Mouse (Mus musculus) intestine, embryonic 14.5 days (tissue): ENCODE results near the gene Klhl31. TPM values are rescaled to one million over a fixed set of nuclear protein-coding genes. Genes with fewer than 3 reads are reported as not detected.

ENCODE experiments used
- ATAC-seq: fragments of 200-750 bp; cut with Nextera tagmentation; replicated peaks from 2 replicates; pipeline ENCODE4 v1.8.0; 2017; ENCODE audit warnings: low read depth, moderate number of reproducible peaks, moderate TSS enrichment, moderate library complexity; ENCODE audit not compliant: low FRiP score, low TSS enrichment
- DNase-seq: peaks from one replicate; pipeline ENCODE4 v3.0.0-alpha.2; 2018; ENCODE audit warnings: low spot score
- H3K27ac ChIP-seq: fragments of 300-500 bp; sonication (generic); 2 replicates; pipeline ENCODE4 v1.5.1; 2014; ENCODE audit warnings: low read depth, mild to moderate bottlenecking, control low read depth
- H3K27me3 ChIP-seq: fragments of 300-500 bp; sonication (generic); replicated peaks from 2 replicates; pipeline ENCODE4 v1.6.1; 2014; ENCODE audit warnings: low read length, control low read depth; ENCODE audit not compliant: control insufficient read depth, insufficient read depth
- H3K36me3 ChIP-seq: fragments of 300-500 bp; sonication (generic); 2 replicates; pipeline ENCODE4 v1.6.1; 2014; ENCODE audit warnings: low read length, control low read depth; ENCODE audit not compliant: control insufficient read depth, insufficient read depth
- H3K4me1 ChIP-seq: fragments of 300-500 bp; sonication (generic); replicated peaks from 2 replicates; pipeline ENCODE4 v1.6.1; 2014; ENCODE audit warnings: low read length, control low read depth, mixed read lengths; ENCODE audit not compliant: control insufficient read depth, insufficient read depth
- H3K4me2 ChIP-seq: fragments of 300-500 bp; sonication (generic); 2 replicates; pipeline ENCODE4 v1.6.1; 2014; ENCODE audit warnings: low read length
- H3K4me3 ChIP-seq: fragments of 300-500 bp; sonication (generic); 2 replicates; pipeline ENCODE4 v1.5.1; 2014; ENCODE audit warnings: low read depth, low read length, control low read depth, mixed read lengths
- H3K9ac ChIP-seq: fragments of 300-500 bp; sonication (generic); 2 replicates; pipeline ENCODE4 v1.6.1; 2014; ENCODE audit warnings: mild to moderate bottlenecking, low read length
- H3K9me3 ChIP-seq: fragments of 300-500 bp; sonication (generic); 2 replicates; pipeline ENCODE4 v1.6.1; 2016; ENCODE audit warnings: low read length, control low read depth; ENCODE audit not compliant: control insufficient read depth
- WGBS: fragments of 180-500 bp; shearing (Covaris S2); extraction: QIAGEN DNeasy Blood & Tissue Kit; methylation state at CpG from one replicate; pipeline ENCODE4 v1.1.7; 2014; 5-methylcytosine and 5-hydroxymethylcytosine counted together
- polyA plus RNA-seq: library from polyadenylated mRNA; unstranded; fragments of >200 nt; fragmentation: Nextera tagmentation; extraction: Ambion mirVana; gene quantifications from 2 replicates; pipeline ENCODE4 v1.2.1, GENCODE M21; 2014

Gene Klhl31
- polyA plus RNA-seq, 1 experiment from 2014 or later: 0.09 TPM

GRCm38 (mm10) chr9:77602302-77603266, 33.7 kb upstream of the Klhl31 start:
- WGBS: 81% methylated on average over 10 of the region's 10 CpGs
- Histone ChIP-seq H3K9me3 (no peaks in the 10 kb centered on the region), H3K4me2 (no peak overlapping the region), H3K9ac (no peak overlapping the region), H3K27me3 (no peaks in the 10 kb centered on the region), H3K27ac (no peak overlapping the region), H3K36me3 (no peaks in the 10 kb centered on the region), H3K4me3 (no peak overlapping the region), H3K4me1 (no peaks in the 10 kb centered on the region)
- DNase-seq: no peak
- no peak for ATAC-seq

GRCm38 (mm10) chr9:77603965-77604509, 32.3 kb upstream of the Klhl31 start:
- no peaks in the 10 kb centered on the region for H3K36me3 ChIP-seq
- H3K27me3 ChIP-seq: no peaks in the 10 kb centered on the region
- no peak overlapping the region for H3K27ac ChIP-seq
- DNase-seq (no peak), ATAC-seq (peak; percentile 64)
- H3K4me3 ChIP-seq: no peak overlapping the region
- H3K9ac ChIP-seq: no peak overlapping the region
- H3K9me3 ChIP-seq: no peaks in the 10 kb centered on the region
- 69% methylated on average over 1 of the region's 1 CpGs for WGBS
- H3K4me2 ChIP-seq: no peak overlapping the region
- H3K4me1 ChIP-seq: no peaks in the 10 kb centered on the region

GRCm38 (mm10) chr9:77607295-77607694, 29.0 kb upstream of the Klhl31 start:
- Histone ChIP-seq H3K4me2 (no peak overlapping the region), H3K27ac (no peak overlapping the region), H3K27me3 (no peaks in the 10 kb centered on the region), H3K4me3 (no peak overlapping the region), H3K4me1 (no peaks in the 10 kb centered on the region), H3K9ac (no peak overlapping the region), H3K36me3 (no peaks in the 10 kb centered on the region), H3K9me3 (no peaks in the 10 kb centered on the region)
- DNase-seq: no peak
- 80% methylated on average over 6 of the region's 6 CpGs for WGBS
- ATAC-seq: no peak

- 33% methylated on average over 5 of the region's 7 CpGs for WGBS
- no peak overlapping the region for H3K27ac ChIP-seq
These were observed 28.5 kb upstream of the Klhl31 start for GRCm38 (mm10) chr9:77607840-77608239.

GRCm38 (mm10) chr9:77610811-77611210, 25.5 kb upstream of the Klhl31 start:
- DNase-seq: no peak
- no peak overlapping the region for H3K4me3 ChIP-seq
- no peaks in the 10 kb centered on the region for H3K27me3 ChIP-seq
- ATAC-seq: no peak
- no peaks in the 10 kb centered on the region for H3K36me3 ChIP-seq
- H3K4me2 ChIP-seq: no peak overlapping the region
- no peaks in the 10 kb centered on the region for H3K4me1 ChIP-seq
- no peaks in the 10 kb centered on the region for H3K9me3 ChIP-seq
- H3K27ac ChIP-seq: no peak overlapping the region
- H3K9ac ChIP-seq: no peak overlapping the region

More at GRCm38 (mm10) chr9:77607840-77608239, 28.5 kb upstream of the Klhl31 start:
- Histone ChIP-seq H3K36me3 (no peaks in the 10 kb centered on the region), H3K4me1 (no peaks in the 10 kb centered on the region), H3K9ac (no peak overlapping the region), H3K9me3 (no peaks in the 10 kb centered on the region), H3K27me3 (no peaks in the 10 kb centered on the region), H3K4me3 (no peak overlapping the region), H3K4me2 (no peak overlapping the region)
- no peak for ATAC-seq
- no peak for DNase-seq

GRCm38 (mm10) chr9:77612349-77612748, 24.0 kb upstream of the Klhl31 start:
- Histone ChIP-seq H3K4me3 (no peak overlapping the region), H3K4me2 (no peak overlapping the region), H3K4me1 (no peaks in the 10 kb centered on the region), H3K9ac (no peak overlapping the region), H3K9me3 (no peaks in the 10 kb centered on the region), H3K27me3 (no peaks in the 10 kb centered on the region), H3K27ac (no peak overlapping the region), H3K36me3 (no peaks in the 10 kb centered on the region)
- ATAC-seq (no peak), DNase-seq (no peak)
- WGBS: 69% methylated on average over 4 of the region's 4 CpGs

- no peak overlapping the region for H3K9ac ChIP-seq
These were observed 20.4 kb upstream of the Klhl31 start for GRCm38 (mm10) chr9:77615868-77616267.

GRCm38 (mm10) chr9:77616796-77617195, 19.5 kb upstream of the Klhl31 start:
- ATAC-seq (no peak), DNase-seq (no peak)
- 58% methylated on average over 4 of the region's 4 CpGs for WGBS
- Histone ChIP-seq H3K27ac (no peak overlapping the region), H3K9me3 (no peaks in the 10 kb centered on the region), H3K4me3 (no peak overlapping the region), H3K9ac (no peak overlapping the region), H3K27me3 (no peaks in the 10 kb centered on the region), H3K36me3 (no peaks in the 10 kb centered on the region), H3K4me2 (no peak overlapping the region), H3K4me1 (no peaks in the 10 kb centered on the region)

More at GRCm38 (mm10) chr9:77615868-77616267, 20.4 kb upstream of the Klhl31 start:
- no peaks in the 10 kb centered on the region for H3K27me3 ChIP-seq
- no peak for DNase-seq
- no peak overlapping the region for H3K4me2 ChIP-seq
- no peaks in the 10 kb centered on the region for H3K36me3 ChIP-seq
- H3K4me3 ChIP-seq: no peak overlapping the region
- 72% methylated on average over 4 of the region's 4 CpGs for WGBS
- H3K27ac ChIP-seq: no peak overlapping the region
- ATAC-seq: no peak
- no peaks in the 10 kb centered on the region for H3K4me1 ChIP-seq
- no peaks in the 10 kb centered on the region for H3K9me3 ChIP-seq
